Mouse (Mus musculus): ENCODE results near the gene Wdr12.
A peak's percentile ranks its signal among the peaks of the same experiment; 100 is the strongest.

DNA sequence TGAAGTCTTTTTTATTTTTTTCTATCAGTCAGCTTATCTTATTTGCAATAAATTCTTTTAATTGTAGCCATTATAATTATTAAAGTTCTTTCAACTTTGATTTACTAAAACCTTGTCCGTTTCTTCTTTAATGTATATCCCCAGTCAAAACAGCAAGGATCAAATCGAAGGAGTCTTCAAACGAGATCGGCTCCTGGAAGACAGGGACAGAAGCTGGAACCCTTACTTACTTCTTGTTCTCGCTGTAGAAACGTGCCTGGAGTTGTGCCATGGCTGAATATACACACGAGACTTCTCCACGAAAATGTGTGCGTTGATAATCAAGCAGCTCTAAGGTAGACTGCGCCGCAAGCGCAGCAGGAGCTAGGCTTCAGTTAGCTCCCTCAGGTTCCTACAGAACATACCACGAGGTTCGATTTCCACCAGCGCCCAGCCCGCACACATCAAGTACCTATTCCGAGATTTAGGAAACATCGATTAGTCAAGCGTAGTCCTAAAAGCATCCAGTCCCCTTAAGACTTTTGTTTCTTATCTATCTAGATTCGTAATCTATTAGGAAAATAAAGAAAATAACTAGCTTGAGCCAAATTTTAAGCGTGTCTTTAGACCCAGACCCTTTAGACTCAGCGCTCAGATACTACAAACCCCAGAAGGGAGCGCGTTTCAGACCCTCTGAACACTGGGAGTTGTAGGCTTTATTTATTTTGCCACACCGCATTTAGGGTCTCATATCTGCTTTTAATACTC, 995 bp downstream of the Wdr12 start:
- TF ChIP-seq CTCF (IDR thresholded peaks at IDR 0.05; ENCODE audit: extremely low read depth, insufficient read depth, insufficient read length, insufficient replicate concordance) (no peak), POLR2A (IDR thresholded peaks at IDR 0.05; ENCODE audit: low read depth, low read length) (peak; percentile 30; the same call in 1 of the 2 replicates)

All from spleen, adult 2 months (tissue).